Mouse (Mus musculus) limb, embryonic 10.5 days (tissue): ENCODE data around the gene Olfr643. TPM values are rescaled to one million over a fixed set of nuclear protein-coding genes. Genes with fewer than 3 reads are reported as not detected.

Source experiments
- DNase-seq: peaks from one replicate; pipeline ENCODE4 v3.0.0-alpha.2; 2017; ENCODE audit warnings: low spot score
- H3K27ac ChIP-seq: fragments of 300-500 bp; sonication (generic); 2 replicates; pipeline ENCODE4 v1.5.1; 2016; ENCODE audit warnings: mild to moderate bottlenecking
- H3K27me3 ChIP-seq: fragments of 300-500 bp; sonication (generic); 2 replicates; pipeline ENCODE4 v1.6.1; 2016; ENCODE audit warnings: low read depth, mild to moderate bottlenecking; ENCODE audit not compliant: poor library complexity, severe bottlenecking
- H3K36me3 ChIP-seq: fragments of 300-500 bp; sonication (generic); 2 replicates; pipeline ENCODE4 v1.6.1; 2016; ENCODE audit warnings: mild to moderate bottlenecking, moderate library complexity
- H3K4me1 ChIP-seq: fragments of 300-500 bp; sonication (generic); 2 replicates; pipeline ENCODE4 v1.6.1; 2016
- H3K4me3 ChIP-seq: fragments of 300-500 bp; sonication (generic); 2 replicates; pipeline ENCODE4 v1.5.1; 2016; ENCODE audit warnings: mild to moderate bottlenecking, moderate library complexity
- H3K9me3 ChIP-seq: fragments of 300-500 bp; sonication (generic); replicated peaks from 2 replicates; pipeline ENCODE4 v1.6.1; 2016; ENCODE audit warnings: mild to moderate bottlenecking
- WGBS: fragments of 180-500 bp; shearing (Covaris S2); methylation state at CpG from one replicate; pipeline ENCODE4 v1.1.7; 2016; 5-methylcytosine and 5-hydroxymethylcytosine counted together
- polyA plus RNA-seq: library from polyadenylated mRNA; unstranded; fragments of >200 nt; fragmentation: Nextera tagmentation; extraction: Ambion mirVana; gene quantifications from 2 replicates; pipeline ENCODE4 v1.2.1, GENCODE M21; 2016

Olfr643 gene
- not detected in 2 replicates for polyA plus RNA-seq

DNA sequence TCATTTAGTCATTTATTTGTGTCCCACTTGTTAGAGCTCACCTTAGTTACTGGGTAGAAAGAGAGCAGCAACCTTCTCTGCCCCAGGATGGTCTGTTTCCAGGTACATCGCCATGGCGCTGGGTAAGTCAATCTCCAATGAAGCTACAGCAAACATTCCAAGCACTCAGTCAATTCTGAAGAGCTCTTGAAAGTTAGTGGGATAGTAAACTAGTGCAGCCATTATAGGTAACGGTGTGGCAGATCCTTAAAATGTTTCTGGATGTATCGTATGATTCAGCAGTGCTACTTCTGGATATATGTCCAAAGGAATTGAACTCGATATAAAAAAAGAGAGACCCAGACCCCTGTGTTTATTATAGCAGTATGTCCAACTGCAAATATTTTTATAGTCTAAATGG, at the start of gene Olfr643:
Gene Olfr643, minus strand, starts transcription at position 101 of the 400 bp plus-strand sequence.
- no peaks in the 10 kb centered on the region for H3K4me1 ChIP-seq
- 92% methylated on average over 5 of the region's 5 CpGs for WGBS
- H3K36me3 ChIP-seq, result no peaks in the 10 kb centered on the region
- H3K27me3 ChIP-seq, result no peaks in the 10 kb centered on the region
- no peaks in the 10 kb centered on the region for H3K9me3 ChIP-seq
- DNase-seq, result no peak
- H3K4me3 ChIP-seq, result no peak within 1 kb of the TSS
- no peak within 1 kb of the TSS for H3K27ac ChIP-seq

DNA sequence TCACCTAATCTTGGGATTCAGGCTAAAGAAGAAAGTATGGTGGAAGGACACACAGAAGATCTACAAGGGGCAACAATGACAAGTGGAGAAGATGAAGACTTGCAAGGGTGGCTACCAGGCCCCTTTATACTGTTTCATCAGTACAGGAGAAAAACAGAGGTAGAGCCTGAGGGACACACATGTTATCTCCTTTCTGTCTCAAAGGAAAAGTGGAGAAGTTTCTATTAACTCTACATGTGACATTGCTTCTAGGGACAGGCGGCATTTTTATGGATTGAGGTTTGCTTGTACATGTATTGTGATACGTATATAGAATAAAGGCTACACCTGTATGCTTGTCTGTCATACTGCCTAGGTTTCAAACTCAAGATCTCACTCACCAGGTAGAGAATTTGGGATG, 46.1 kb upstream of the Olfr643 start, which contains the start of gene Olfr648:
Gene Olfr648, minus strand, starts transcription at position 101 of the 400 bp plus-strand sequence.
- H3K27ac ChIP-seq, result no peak within 1 kb of the TSS
- no peaks in the 10 kb centered on the region for H3K4me1 ChIP-seq
- no peaks in the 10 kb centered on the region for H3K36me3 ChIP-seq
- H3K27me3 ChIP-seq, result no peaks in the 10 kb centered on the region
- no peaks in the 10 kb centered on the region for H3K9me3 ChIP-seq
- DNase-seq, result no peak
- 85% methylated on average over 2 of the region's 2 CpGs for WGBS
- H3K4me3 ChIP-seq, result no peak within 1 kb of the TSS

DNA sequence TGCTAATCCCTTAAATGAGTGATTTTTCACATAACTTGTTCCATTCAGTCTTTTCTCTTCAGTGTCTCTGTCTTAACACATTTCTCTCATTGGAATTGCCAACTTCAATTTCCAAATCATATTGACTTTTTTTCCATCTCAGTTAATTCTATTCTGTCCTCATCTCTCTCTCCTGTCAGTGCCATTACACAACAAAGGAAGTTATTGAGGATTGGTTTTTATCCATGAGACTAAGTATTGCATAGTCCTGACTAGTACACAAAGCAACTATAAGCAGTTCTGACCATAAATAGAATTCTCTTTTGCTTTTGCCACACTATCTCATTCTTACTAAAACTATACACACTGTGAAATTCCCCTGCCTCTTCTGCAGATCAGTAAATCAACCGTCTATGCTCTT, 41.9 kb upstream of the Olfr643 start:
- no peaks in the 10 kb centered on the region for H3K9me3 ChIP-seq
- no peak for DNase-seq
- WGBS, result 90% methylated on average over 1 of the region's 1 CpGs

DNA sequence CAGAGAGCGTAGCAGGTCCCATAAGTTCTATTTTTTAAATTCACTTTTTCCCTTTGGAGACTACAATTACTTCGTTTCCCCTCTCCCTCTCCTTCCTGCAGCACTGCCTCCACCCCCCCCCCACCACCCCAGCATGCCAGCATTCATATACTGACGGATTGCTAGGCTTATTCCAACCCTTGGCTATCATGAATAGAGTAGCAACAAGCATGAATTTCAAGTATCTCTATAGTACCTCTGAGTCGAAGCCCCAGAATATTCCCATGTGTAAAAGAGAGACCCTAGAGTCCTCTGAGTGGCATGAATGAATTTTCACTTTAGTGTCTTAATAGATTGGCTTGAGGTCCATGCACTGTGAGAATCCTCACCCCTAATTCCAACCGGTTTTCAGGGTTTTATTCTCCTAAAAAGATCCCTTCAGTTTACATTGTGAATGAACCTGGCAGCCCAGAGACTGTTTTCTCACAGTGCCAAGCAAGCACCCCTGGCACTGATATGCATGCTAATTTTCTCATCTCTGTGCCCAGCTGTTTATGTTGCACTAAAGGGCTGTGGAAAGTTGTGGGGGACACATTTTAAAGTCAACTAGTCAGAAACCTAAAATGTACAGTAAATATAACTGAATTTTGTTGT, 41.3 kb upstream of the Olfr643 start:
- 83% methylated on average over 5 of the region's 5 CpGs for WGBS
- DNase-seq, result no peak
- H3K4me3 ChIP-seq, result no peak overlapping the region
- no peaks in the 10 kb centered on the region for H3K36me3 ChIP-seq
- no peaks in the 10 kb centered on the region for H3K4me1 ChIP-seq
- no peaks in the 10 kb centered on the region for H3K27me3 ChIP-seq
- no peak overlapping the region for H3K27ac ChIP-seq
- H3K9me3 ChIP-seq, result no peaks in the 10 kb centered on the region

More for the DNA sequence above, 41.9 kb upstream of the Olfr643 start:
- no peak overlapping the region for H3K27ac ChIP-seq
- no peaks in the 10 kb centered on the region for H3K4me1 ChIP-seq
- no peaks in the 10 kb centered on the region for H3K36me3 ChIP-seq
- no peak overlapping the region for H3K4me3 ChIP-seq
- H3K27me3 ChIP-seq, result no peaks in the 10 kb centered on the region

DNA sequence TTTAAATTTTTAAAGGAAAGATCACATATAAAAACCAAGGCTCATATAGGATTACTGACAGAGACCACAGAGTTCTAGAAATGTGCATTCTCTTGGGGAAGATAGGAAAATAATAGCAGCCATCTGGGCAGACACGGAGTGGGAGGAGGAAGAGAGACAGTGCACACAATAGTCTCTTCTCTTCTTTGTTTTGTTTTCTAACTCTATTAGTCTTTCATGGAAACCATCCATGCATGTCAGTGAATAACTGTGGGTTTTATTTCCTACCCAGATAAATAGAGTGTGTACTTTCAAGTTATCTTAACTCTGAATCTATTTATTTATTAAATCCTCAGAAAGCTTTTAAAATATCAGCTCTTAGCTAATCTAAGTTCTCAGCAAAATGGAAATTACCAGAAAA, 37.9 kb upstream of the Olfr643 start:
- no peak for DNase-seq
- Histone ChIP-seq H3K4me1 (no peaks in the 10 kb centered on the region), H3K9me3 (no peaks in the 10 kb centered on the region), H3K27ac (no peak overlapping the region), H3K27me3 (no peaks in the 10 kb centered on the region), H3K36me3 (no peaks in the 10 kb centered on the region), H3K4me3 (no peak overlapping the region)
- 92% methylated on average over 1 of the region's 1 CpGs for WGBS

DNA sequence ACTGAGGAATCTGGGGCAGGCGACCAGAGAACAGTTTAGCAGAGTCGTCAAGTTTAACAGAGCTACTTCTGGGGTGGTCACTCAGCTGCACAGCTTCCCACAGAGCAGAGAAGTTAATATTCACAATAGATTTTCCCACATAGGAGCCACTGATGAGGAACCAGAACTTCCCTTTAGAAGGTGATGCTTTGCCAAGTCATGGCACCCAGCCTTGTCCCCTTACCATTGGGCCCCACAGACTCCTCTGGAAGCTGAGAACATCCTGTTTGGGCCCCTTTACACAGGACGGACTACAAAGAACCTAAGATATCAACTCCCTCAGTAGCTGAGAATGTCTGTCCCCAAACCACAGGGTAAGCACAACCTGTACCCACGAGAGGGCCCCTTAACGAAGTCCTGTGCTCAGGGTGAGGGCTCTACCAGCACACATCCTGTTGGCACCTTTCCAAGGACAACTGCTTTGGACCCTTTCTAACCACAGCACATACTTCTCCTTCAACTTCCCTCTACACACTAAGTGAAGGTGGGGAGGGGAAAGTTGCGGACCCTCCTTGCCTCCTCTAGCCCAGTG, 32.5 kb upstream of the Olfr643 start:
- no peaks in the 10 kb centered on the region for H3K4me1 ChIP-seq
- no peak for DNase-seq
- no peak overlapping the region for H3K27ac ChIP-seq
- 82% methylated on average over 6 of the region's 6 CpGs for WGBS
- H3K36me3 ChIP-seq, result no peaks in the 10 kb centered on the region
- no peaks in the 10 kb centered on the region for H3K9me3 ChIP-seq
- no peak overlapping the region for H3K4me3 ChIP-seq
- no peaks in the 10 kb centered on the region for H3K27me3 ChIP-seq

DNA sequence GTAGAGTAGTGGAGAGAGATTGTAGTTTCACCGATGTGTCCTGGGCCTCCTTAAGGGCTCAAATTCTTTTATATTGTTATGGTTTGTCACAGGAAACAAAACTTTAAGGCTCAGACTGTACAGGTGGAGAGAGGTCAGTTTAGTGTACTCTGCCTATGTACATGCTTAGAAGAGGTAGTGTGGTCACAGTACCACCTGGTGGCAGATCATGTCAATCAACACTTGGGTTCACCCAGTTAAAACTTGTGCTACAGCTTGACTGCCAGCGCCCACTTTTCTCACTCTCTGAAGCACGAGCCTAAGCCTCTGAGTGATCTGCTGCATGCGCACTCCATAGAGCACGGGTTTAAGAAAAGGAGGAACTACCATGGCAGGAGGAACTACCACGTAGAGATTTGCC, 29.9 kb upstream of the Olfr643 start:
- no peak for DNase-seq
- WGBS, result 87% methylated on average over 6 of the region's 6 CpGs
- Histone ChIP-seq H3K27ac (no peak overlapping the region), H3K9me3 (no peaks in the 10 kb centered on the region), H3K27me3 (no peaks in the 10 kb centered on the region), H3K4me1 (no peaks in the 10 kb centered on the region), H3K36me3 (no peaks in the 10 kb centered on the region), H3K4me3 (no peak overlapping the region)

DNA sequence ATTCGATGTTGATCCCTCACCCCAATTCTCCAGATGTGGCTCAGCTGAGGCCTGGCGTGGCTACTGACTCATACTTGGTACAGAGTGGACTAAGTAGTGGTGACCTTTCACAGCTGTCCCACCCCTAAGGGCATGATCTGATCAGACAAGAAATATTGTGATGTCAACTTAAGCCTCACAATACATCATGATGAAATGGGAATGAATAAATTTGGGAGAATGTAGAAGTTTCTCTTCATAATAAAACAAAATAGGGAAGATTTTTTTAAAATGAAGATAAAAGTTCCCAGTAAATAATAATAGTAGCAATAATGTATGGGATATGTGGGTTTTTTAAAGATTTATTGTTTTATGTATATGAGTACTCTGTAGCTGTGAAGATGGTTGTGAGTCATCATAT, 13.3 kb upstream of the Olfr643 start, which contains the start of gene Ubqlnl:
Gene Ubqlnl, minus strand, starts transcription at position 101 of the 400 bp plus-strand sequence.
- WGBS, result 79% methylated on average over 2 of the region's 2 CpGs
- no peak for DNase-seq
- H3K27ac ChIP-seq, result no peak within 1 kb of the TSS

DNA sequence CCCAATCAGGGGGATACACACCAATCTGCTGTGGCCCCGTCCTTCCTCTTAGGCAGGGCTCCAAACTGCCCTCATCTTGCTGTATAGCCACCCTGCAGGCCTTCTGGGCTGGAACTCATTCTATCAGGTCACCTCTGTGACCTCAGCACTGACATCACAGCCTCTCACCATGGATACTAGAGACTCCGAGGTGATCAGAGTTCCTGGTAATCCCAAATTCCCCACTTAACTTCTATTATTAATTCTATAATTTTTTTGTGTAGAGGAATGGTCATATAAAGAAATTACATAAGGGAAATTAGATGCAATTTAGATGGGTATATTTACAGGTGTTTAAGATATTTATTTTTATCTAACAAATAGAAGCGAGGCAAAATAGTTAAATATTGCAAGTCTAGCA, 6.0 kb upstream of the Olfr643 start, which contains the start of gene Ubqln3:
Gene Ubqln3, minus strand, starts transcription at position 101 of the 400 bp plus-strand sequence.
- Histone ChIP-seq H3K4me1 (no peaks in the 10 kb centered on the region), H3K4me3 (no peak within 1 kb of the TSS), H3K27me3 (no peaks in the 10 kb centered on the region), H3K9me3 (no peaks in the 10 kb centered on the region), H3K27ac (no peak within 1 kb of the TSS), H3K36me3 (no peaks in the 10 kb centered on the region)
- no peak for DNase-seq
- 87% methylated on average over 3 of the region's 3 CpGs for WGBS

More for the DNA sequence above, 13.3 kb upstream of the Olfr643 start, which contains the start of gene Ubqlnl:
- Histone ChIP-seq H3K4me1 (no peaks in the 10 kb centered on the region), H3K27me3 (no peaks in the 10 kb centered on the region), H3K36me3 (no peaks in the 10 kb centered on the region), H3K9me3 (no peaks in the 10 kb centered on the region), H3K4me3 (no peak within 1 kb of the TSS)

DNA sequence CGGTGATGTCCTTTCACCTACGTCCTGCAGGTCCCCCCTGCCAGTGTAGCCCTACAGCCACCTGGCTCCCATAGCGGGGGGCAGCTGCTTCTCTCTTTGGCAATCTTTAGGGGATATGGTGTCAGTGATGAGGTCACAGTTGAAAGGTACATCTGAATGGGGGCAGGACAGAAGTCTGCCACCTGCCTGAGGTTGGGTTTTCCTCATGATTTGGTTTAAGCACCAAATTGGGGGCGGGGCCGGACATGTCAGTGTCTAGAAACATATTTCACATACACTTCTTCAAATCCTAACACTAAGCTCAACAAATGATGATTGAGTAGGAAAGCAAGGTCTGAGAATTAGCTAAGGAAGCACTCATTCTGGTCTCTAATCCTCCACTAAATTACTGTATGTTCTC, 7.5 kb downstream of the Olfr643 start, which contains the start of gene Ubqln5:
Gene Ubqln5, minus strand, starts transcription at position 101 of the 400 bp plus-strand sequence.
- Histone ChIP-seq H3K36me3 (no peaks in the 10 kb centered on the region), H3K4me1 (no peaks in the 10 kb centered on the region), H3K4me3 (no peak within 1 kb of the TSS), H3K27ac (no peak within 1 kb of the TSS), H3K27me3 (no peaks in the 10 kb centered on the region), H3K9me3 (no peaks in the 10 kb centered on the region)
- DNase-seq, result no peak
- 97% methylated on average over 5 of the region's 5 CpGs for WGBS

DNA sequence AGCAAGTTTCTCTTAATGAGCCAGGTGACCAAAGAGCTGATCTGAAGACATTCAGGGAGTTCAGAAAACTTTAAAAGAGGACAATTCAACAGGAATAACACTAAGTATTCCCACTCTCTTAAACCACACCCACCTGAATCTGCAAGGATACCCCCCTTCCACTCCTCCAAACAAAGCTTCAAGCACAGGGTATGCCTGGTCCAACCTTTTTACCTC, 32.5 kb downstream of the Olfr643 start, which contains the start of gene Olfr646:
Gene Olfr646, plus strand, starts transcription at position 117 of the 216 bp plus-strand sequence.
- H3K36me3 ChIP-seq, result no peaks in the 10 kb centered on the region
- DNase-seq, result no peak
- H3K27me3 ChIP-seq, result no peaks in the 10 kb centered on the region
- H3K4me1 ChIP-seq, result no peaks in the 10 kb centered on the region
- no peaks in the 10 kb centered on the region for H3K9me3 ChIP-seq
- H3K4me3 ChIP-seq, result no peak within 1 kb of the TSS
- H3K27ac ChIP-seq, result no peak within 1 kb of the TSS

DNA sequence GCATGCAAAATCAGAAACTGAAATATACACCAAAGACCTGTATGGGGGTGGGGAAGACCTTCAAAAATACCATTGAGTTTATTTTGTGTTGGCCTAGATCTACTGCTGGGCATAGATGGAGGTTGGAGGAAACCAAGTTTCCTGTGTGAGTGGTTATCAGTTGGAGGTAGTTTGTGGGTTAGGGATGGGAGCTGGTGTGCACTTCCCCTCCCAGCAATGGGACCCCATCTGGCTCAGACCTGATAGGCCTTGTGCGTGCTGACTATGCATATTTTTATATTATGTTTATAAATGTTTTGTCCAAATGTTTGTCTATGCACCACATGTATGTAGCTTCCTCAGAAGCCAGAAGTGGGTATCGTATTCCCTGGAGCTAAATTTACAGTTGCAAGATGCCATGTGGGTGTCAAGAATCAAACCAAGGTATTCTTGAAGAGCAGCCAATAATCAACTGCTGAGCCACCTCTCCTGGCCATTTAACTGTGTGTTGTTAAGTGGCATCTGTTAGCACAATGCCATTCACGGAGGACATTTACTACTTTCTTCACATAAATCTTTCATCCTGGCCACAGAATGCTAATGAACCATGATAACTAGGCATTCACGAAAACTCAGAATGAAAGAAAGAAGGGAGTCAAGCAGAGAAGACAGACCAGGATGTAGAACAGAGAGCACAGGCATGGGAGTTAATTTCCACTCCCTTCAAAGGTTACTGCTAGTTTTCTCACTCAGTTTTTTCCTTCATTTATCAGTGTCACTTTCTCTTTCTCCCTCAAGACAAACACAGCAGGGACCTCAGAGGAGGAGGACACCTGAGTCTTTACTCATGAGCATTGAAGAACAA, 33.1 kb downstream of the Olfr643 start:
- no peaks in the 10 kb centered on the region for H3K9me3 ChIP-seq
- DNase-seq, result no peak
- 55% methylated on average over 4 of the region's 4 CpGs for WGBS

DNA sequence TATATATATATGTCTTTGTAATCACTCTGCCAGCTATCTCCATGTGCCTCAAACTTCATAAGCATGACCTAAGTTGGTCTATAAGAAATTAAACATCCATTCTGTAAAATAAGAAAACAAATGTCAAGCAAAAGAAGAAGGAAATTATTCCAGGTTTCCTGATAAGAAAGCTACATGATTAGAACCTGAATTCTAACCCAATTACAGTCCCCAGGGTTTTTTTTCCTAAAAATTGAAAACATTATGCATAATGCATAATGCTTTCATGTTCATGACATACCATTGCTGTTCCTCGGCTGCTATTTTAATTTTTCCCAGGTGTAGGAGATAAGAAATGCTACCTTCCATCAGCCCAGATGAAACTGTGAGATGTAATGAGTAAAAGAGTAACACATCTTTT, 51.8 kb downstream of the Olfr643 start, which contains the start of gene Olfr645:
Gene Olfr645, minus strand, starts transcription at position 101 of the 400 bp plus-strand sequence.
- WGBS, result 83% methylated on average over 1 of the region's 1 CpGs
- H3K4me1 ChIP-seq, result no peaks in the 10 kb centered on the region
- H3K36me3 ChIP-seq, result no peaks in the 10 kb centered on the region
- H3K27me3 ChIP-seq, result no peaks in the 10 kb centered on the region
- no peak for DNase-seq
- H3K27ac ChIP-seq, result no peak within 1 kb of the TSS
- H3K9me3 ChIP-seq, result no peaks in the 10 kb centered on the region
- H3K4me3 ChIP-seq, result no peak within 1 kb of the TSS

More for the DNA sequence above, 33.1 kb downstream of the Olfr643 start:
- no peak overlapping the region for H3K27ac ChIP-seq
- H3K4me3 ChIP-seq, result no peak overlapping the region
- H3K36me3 ChIP-seq, result no peaks in the 10 kb centered on the region
- H3K27me3 ChIP-seq, result no peaks in the 10 kb centered on the region
- H3K4me1 ChIP-seq, result no peaks in the 10 kb centered on the region
